Mouse (Mus musculus): Measurements from ENCODE around the gene Galnt10. TPM values are rescaled to one million over a fixed set of nuclear protein-coding genes. Genes with fewer than 3 reads are reported as not detected.

Galnt10 gene
- polyA plus RNA-seq, 1 experiment from 2014 or later, result 31.4 TPM

GRCm38 (mm10) chr11:57660156-57660555 lies 14.9 kb downstream of the Galnt10 start:
- Histone ChIP-seq H3K27me3 (no peaks in the 10 kb centered on the region), H3K4me3 (replicated peaks) (no peak overlapping the region), H3K27ac (no peak overlapping the region), H3K9ac (replicated peaks) (no peak overlapping the region), H3K36me3 (no peaks in the 10 kb centered on the region), H3K4me1 (replicated peaks) (peaks cover 43% of the 10 kb centered on the region), H3K4me2 (no peak overlapping the region), H3K9me3 (no peaks in the 10 kb centered on the region)
- no peak for ATAC-seq (ENCODE audit: insufficient number of reproducible peaks, insufficient read depth, low FRiP score, low TSS enrichment, low read depth)
- WGBS, result 85% methylated on average over 4 of the region's 4 CpGs

GRCm38 (mm10) chr11:57660814-57661213 lies 15.6 kb downstream of the Galnt10 start:
- Histone ChIP-seq H3K9me3 (no peaks in the 10 kb centered on the region), H3K36me3 (no peaks in the 10 kb centered on the region), H3K4me1 (replicated peaks) (peaks cover 36% of the 10 kb centered on the region), H3K9ac (replicated peaks) (no peak overlapping the region), H3K27me3 (no peaks in the 10 kb centered on the region), H3K4me3 (replicated peaks) (no peak overlapping the region), H3K27ac (no peak overlapping the region), H3K4me2 (no peak overlapping the region)
- ATAC-seq (ENCODE audit: insufficient number of reproducible peaks, insufficient read depth, low FRiP score, low TSS enrichment, low read depth), result no peak
- 53% methylated on average over 5 of the region's 5 CpGs for WGBS

- Histone ChIP-seq H3K4me3 (replicated peaks) (no peak overlapping the region), H3K27ac (no peak overlapping the region), H3K27me3 (no peaks in the 10 kb centered on the region), H3K4me1 (replicated peaks) (peaks cover 28% of the 10 kb centered on the region), H3K4me2 (no peak overlapping the region), H3K9ac (replicated peaks) (no peak overlapping the region), H3K36me3 (no peaks in the 10 kb centered on the region), H3K9me3 (no peaks in the 10 kb centered on the region)
- 91% methylated on average over 19 of the region's 19 CpGs for WGBS
- no peak for ATAC-seq (ENCODE audit: insufficient number of reproducible peaks, insufficient read depth, low FRiP score, low TSS enrichment, low read depth)
Measured at GRCm38 (mm10) chr11:57661492-57662229, 16.4 kb downstream of the Galnt10 start.

GRCm38 (mm10) chr11:57662231-57662630 lies 17.0 kb downstream of the Galnt10 start:
- H3K4me1 ChIP-seq (replicated peaks), result peaks cover 23% of the 10 kb centered on the region
- no peak overlapping the region for H3K27ac ChIP-seq
- H3K9me3 ChIP-seq, result no peaks in the 10 kb centered on the region
- no peak overlapping the region for H3K4me2 ChIP-seq
- no peaks in the 10 kb centered on the region for H3K27me3 ChIP-seq
- no peak overlapping the region for H3K9ac ChIP-seq (replicated peaks)
- H3K36me3 ChIP-seq, result no peaks in the 10 kb centered on the region
- WGBS, result 90% methylated on average over 4 of the region's 4 CpGs
- no peak for ATAC-seq (ENCODE audit: insufficient number of reproducible peaks, insufficient read depth, low FRiP score, low TSS enrichment, low read depth)
- no peak overlapping the region for H3K4me3 ChIP-seq (replicated peaks)

GRCm38 (mm10) chr11:57663271-57663670 lies 18.0 kb downstream of the Galnt10 start:
- no peaks in the 10 kb centered on the region for H3K36me3 ChIP-seq
- H3K4me1 ChIP-seq (replicated peaks), result peaks cover 24% of the 10 kb centered on the region
- H3K27me3 ChIP-seq, result no peaks in the 10 kb centered on the region
- H3K27ac ChIP-seq, result no peak overlapping the region
- H3K9me3 ChIP-seq, result no peaks in the 10 kb centered on the region
- H3K9ac ChIP-seq (replicated peaks), result no peak overlapping the region
- 85% methylated on average over 12 of the region's 12 CpGs for WGBS
- H3K4me3 ChIP-seq (replicated peaks), result no peak overlapping the region
- no peak for ATAC-seq (ENCODE audit: insufficient number of reproducible peaks, insufficient read depth, low FRiP score, low TSS enrichment, low read depth)
- H3K4me2 ChIP-seq, result no peak overlapping the region

GRCm38 (mm10) chr11:57664741-57665140 lies 19.5 kb downstream of the Galnt10 start:
- no peaks in the 10 kb centered on the region for H3K36me3 ChIP-seq
- no peaks in the 10 kb centered on the region for H3K27me3 ChIP-seq
- no peak overlapping the region for H3K4me3 ChIP-seq (replicated peaks)
- no peak overlapping the region for H3K9ac ChIP-seq (replicated peaks)
- no peak overlapping the region for H3K27ac ChIP-seq
- H3K4me2 ChIP-seq, result no peak overlapping the region
- WGBS, result 87% methylated on average over 5 of the region's 5 CpGs
- no peak for ATAC-seq (ENCODE audit: insufficient number of reproducible peaks, insufficient read depth, low FRiP score, low TSS enrichment, low read depth)
- H3K9me3 ChIP-seq, result no peaks in the 10 kb centered on the region
- peaks cover 24% of the 10 kb centered on the region for H3K4me1 ChIP-seq (replicated peaks)

GRCm38 (mm10) chr11:57668271-57668670 lies 23.0 kb downstream of the Galnt10 start:
- H3K4me1 ChIP-seq (replicated peaks), result peaks cover 37% of the 10 kb centered on the region
- no peaks in the 10 kb centered on the region for H3K36me3 ChIP-seq
- no peak overlapping the region for H3K4me2 ChIP-seq
- H3K4me3 ChIP-seq (replicated peaks), result no peak overlapping the region
- H3K27ac ChIP-seq, result no peak overlapping the region
- ATAC-seq (ENCODE audit: insufficient number of reproducible peaks, insufficient read depth, low FRiP score, low TSS enrichment, low read depth), result no peak
- H3K9me3 ChIP-seq, result no peaks in the 10 kb centered on the region
- no peak overlapping the region for H3K9ac ChIP-seq (replicated peaks)
- 89% methylated on average over 8 of the region's 8 CpGs for WGBS
- H3K27me3 ChIP-seq, result no peaks in the 10 kb centered on the region

- no peak for ATAC-seq (ENCODE audit: insufficient number of reproducible peaks, insufficient read depth, low FRiP score, low TSS enrichment, low read depth)
- H3K27ac ChIP-seq, result no peak overlapping the region
- H3K4me3 ChIP-seq (replicated peaks), result no peak overlapping the region
- H3K9ac ChIP-seq (replicated peaks), result no peak overlapping the region
- H3K36me3 ChIP-seq, result no peaks in the 10 kb centered on the region
- H3K4me2 ChIP-seq, result no peak overlapping the region
- no peaks in the 10 kb centered on the region for H3K27me3 ChIP-seq
- H3K9me3 ChIP-seq, result no peaks in the 10 kb centered on the region
- H3K4me1 ChIP-seq (replicated peaks), result peaks cover 44% of the 10 kb centered on the region
- 66% methylated on average over 6 of the region's 6 CpGs for WGBS
Measured at GRCm38 (mm10) chr11:57669522-57669921, 24.3 kb downstream of the Galnt10 start.

GRCm38 (mm10) chr11:57671120-57671697 lies 26.0 kb downstream of the Galnt10 start:
- no peak for ATAC-seq (ENCODE audit: insufficient number of reproducible peaks, insufficient read depth, low FRiP score, low TSS enrichment, low read depth)
- Histone ChIP-seq H3K36me3 (no peaks in the 10 kb centered on the region), H3K9me3 (no peaks in the 10 kb centered on the region), H3K27me3 (no peaks in the 10 kb centered on the region), H3K4me1 (replicated peaks) (peaks cover 52% of the 10 kb centered on the region), H3K4me3 (replicated peaks) (no peak overlapping the region), H3K9ac (replicated peaks) (no peak overlapping the region), H3K4me2 (no peak overlapping the region), H3K27ac (0 out of 2 replicates have a peak overlapping the region, but pooled peaks have one; percentile 30)
- WGBS, result 6% methylated on average over 5 of the region's 5 CpGs

GRCm38 (mm10) chr11:57671797-57672196 lies 26.6 kb downstream of the Galnt10 start:
- H3K27me3 ChIP-seq, result no peaks in the 10 kb centered on the region
- no peak overlapping the region for H3K4me2 ChIP-seq
- no peak overlapping the region for H3K4me3 ChIP-seq (replicated peaks)
- H3K9ac ChIP-seq (replicated peaks), result no peak overlapping the region
- no peaks in the 10 kb centered on the region for H3K9me3 ChIP-seq
- no peak overlapping the region for H3K27ac ChIP-seq
- WGBS, result 42% methylated on average over 10 of the region's 10 CpGs
- peaks cover 52% of the 10 kb centered on the region for H3K4me1 ChIP-seq (replicated peaks)
- H3K36me3 ChIP-seq, result no peaks in the 10 kb centered on the region
- ATAC-seq (ENCODE audit: insufficient number of reproducible peaks, insufficient read depth, low FRiP score, low TSS enrichment, low read depth), result no peak

GRCm38 (mm10) chr11:57672995-57673394 lies 27.8 kb downstream of the Galnt10 start:
- Histone ChIP-seq H3K27me3 (no peaks in the 10 kb centered on the region), H3K9ac (replicated peaks) (no peak overlapping the region), H3K4me3 (replicated peaks) (no peak overlapping the region), H3K9me3 (no peaks in the 10 kb centered on the region), H3K4me1 (replicated peaks) (peaks cover 54% of the 10 kb centered on the region), H3K27ac (no peak overlapping the region), H3K36me3 (no peaks in the 10 kb centered on the region), H3K4me2 (no peak overlapping the region)
- WGBS, result 87% methylated on average over 9 of the region's 9 CpGs
- ATAC-seq (ENCODE audit: insufficient number of reproducible peaks, insufficient read depth, low FRiP score, low TSS enrichment, low read depth), result no peak
